Mouse (Mus musculus) frontal cortex, postnatal 10 days (tissue): ENCODE data around the gene Wdr61.
A peak's percentile ranks its signal among the peaks of the same experiment; 100 is the strongest.
"Not testable (repeated sequence)": the region's sequence is repeated elsewhere in the genome, so short reads cannot be mapped to it uniquely, and the experiment has no call there.

Experiments
- DNase-seq, 2 experiments: peaks; one replicate each; pipeline ENCODE4 v3.0.0; 2022; ENCODE audit warnings: low spot score in 2 of 2, mixed read lengths in 1 of 2

Gene Wdr61

GRCm38 (mm10) chr9:54726315-54726714, 8.0 kb downstream of the Wdr61 start:
- no peak for DNase-seq

- no peak for DNase-seq
These were observed 11.7 kb downstream of the Wdr61 start for GRCm38 (mm10) chr9:54722596-54722995.

GRCm38 (mm10) chr9:54722156-54722555, 12.2 kb downstream of the Wdr61 start:
- DNase-seq, result no peak

GRCm38 (mm10) chr9:54717527-54717926, 16.8 kb downstream of the Wdr61 start:
- DNase-seq, result no peak

GRCm38 (mm10) chr9:54715776-54716175, 18.5 kb downstream of the Wdr61 start:
- DNase-seq, result no peak

- DNase-seq, result no peak
These were observed 26.2 kb downstream of the Wdr61 start for GRCm38 (mm10) chr9:54708085-54708484.

GRCm38 (mm10) chr9:54707288-54707999, 26.9 kb downstream of the Wdr61 start:
- DNase-seq, result no peak

GRCm38 (mm10) chr9:54705561-54705960, 28.8 kb downstream of the Wdr61 start:
- no peak for DNase-seq

GRCm38 (mm10) chr9:54704361-54704760, 30.0 kb downstream of the Wdr61 start:
- DNase-seq, result no peak

- DNase-seq, result no peak
These were observed 31.7 kb downstream of the Wdr61 start for GRCm38 (mm10) chr9:54702581-54702980.

- DNase-seq, result no peak
These were observed 33.6 kb downstream of the Wdr61 start for GRCm38 (mm10) chr9:54700746-54701145.

GRCm38 (mm10) chr9:54700174-54700475, 34.2 kb downstream of the Wdr61 start:
- no peak for DNase-seq

- DNase-seq, result peak; percentile 66 to 80
These were observed 34.8 kb downstream of the Wdr61 start for GRCm38 (mm10) chr9:54699345-54700173.

- DNase-seq, result no peak
These were observed 35.3 kb downstream of the Wdr61 start for GRCm38 (mm10) chr9:54699087-54699344.

GRCm38 (mm10) chr9:54698318-54699086, 35.8 kb downstream of the Wdr61 start, which contains the start of gene Dnaja4:
Gene Dnaja4, plus strand, starts transcription at chr9:54698873.
- no peak for DNase-seq

GRCm38 (mm10) chr9:54691241-54691805, 43.0 kb downstream of the Wdr61 start:
- not testable (repeated sequence) for DNase-seq

- DNase-seq, result not testable (repeated sequence)
These were observed 43.6 kb downstream of the Wdr61 start for GRCm38 (mm10) chr9:54690697-54691096.

- no peak for DNase-seq
These were observed 44.9 kb downstream of the Wdr61 start for GRCm38 (mm10) chr9:54689446-54689845.

- no peak for DNase-seq
These were observed 46.8 kb downstream of the Wdr61 start for GRCm38 (mm10) chr9:54687246-54688236.

GRCm38 (mm10) chr9:54683814-54684605, 50.3 kb downstream of the Wdr61 start:
- DNase-seq, result no peak
